Mouse (Mus musculus) embryonic facial prominence, embryonic 14.5 days (tissue): ENCODE results near the gene Slc9a9. TPM values are rescaled to one million over a fixed set of nuclear protein-coding genes. Genes with fewer than 3 reads are reported as not detected.
A peak's percentile ranks its signal among the peaks of the same experiment; 100 is the strongest.

Experiments used
- ATAC-seq: fragments of 200-750 bp; cut with Nextera tagmentation; 2 replicates; pipeline ENCODE4 v1.8.0; 2017; ENCODE audit warnings: low read depth, moderate number of reproducible peaks, moderate TSS enrichment
- DNase-seq: peaks from one replicate; pipeline ENCODE4 v3.0.0-alpha.2; 2015; ENCODE audit warnings: low spot score
- H3K27ac ChIP-seq: fragments of 300-500 bp; sonication (generic); replicated peaks from 2 replicates; pipeline ENCODE4 v1.5.1; 2014; ENCODE audit warnings: low read depth, mild to moderate bottlenecking, low read length, moderate library complexity
- H3K27me3 ChIP-seq: fragments of 300-500 bp; sonication (generic); replicated peaks from 2 replicates; pipeline ENCODE4 v1.6.1; 2014; ENCODE audit warnings: low read length; ENCODE audit not compliant: control insufficient read depth, insufficient read depth
- H3K36me3 ChIP-seq: fragments of 300-500 bp; sonication (generic); 2 replicates; pipeline ENCODE4 v1.6.1; 2014; ENCODE audit warnings: low read length, mixed read lengths; ENCODE audit not compliant: control insufficient read depth, insufficient read depth
- H3K4me1 ChIP-seq: fragments of 300-500 bp; sonication (generic); 2 replicates; pipeline ENCODE4 v1.6.1; 2014; ENCODE audit warnings: antibody characterized with exemption, low read length; ENCODE audit not compliant: control insufficient read depth, insufficient read depth
- H3K4me2 ChIP-seq: fragments of 300-500 bp; sonication (generic); 2 replicates; pipeline ENCODE4 v1.6.1; 2014; ENCODE audit warnings: low read depth, mild to moderate bottlenecking, low read length, moderate library complexity, mixed read lengths
- H3K4me3 ChIP-seq: fragments of 300-500 bp; sonication (generic); 2 replicates; pipeline ENCODE4 v1.5.1; 2014; ENCODE audit warnings: low read depth, mild to moderate bottlenecking, low read length
- H3K9ac ChIP-seq: fragments of 300-500 bp; sonication (generic); 2 replicates; pipeline ENCODE4 v1.6.1; 2014; ENCODE audit warnings: low read depth, mild to moderate bottlenecking, low read length, moderate library complexity, mixed read lengths
- H3K9me3 ChIP-seq: fragments of 300-500 bp; sonication (generic); 2 replicates; pipeline ENCODE4 v1.6.1; 2016; ENCODE audit warnings: low read length; ENCODE audit not compliant: control insufficient read depth
- WGBS: fragments of 180-500 bp; shearing (Covaris S2); extraction: QIAGEN DNeasy Blood & Tissue Kit; methylation state at CpG from one replicate; pipeline ENCODE4 v1.1.7; 2014; 5-methylcytosine and 5-hydroxymethylcytosine counted together
- polyA plus RNA-seq: library from polyadenylated mRNA; unstranded; fragments of >200 nt; fragmentation: Nextera tagmentation; extraction: Ambion mirVana; gene quantifications from 2 replicates; pipeline ENCODE4 v1.2.1, GENCODE M21; 2014

Slc9a9 gene
- polyA plus RNA-seq, 1 experiment from 2014 or later, result 6.5 TPM

DNA sequence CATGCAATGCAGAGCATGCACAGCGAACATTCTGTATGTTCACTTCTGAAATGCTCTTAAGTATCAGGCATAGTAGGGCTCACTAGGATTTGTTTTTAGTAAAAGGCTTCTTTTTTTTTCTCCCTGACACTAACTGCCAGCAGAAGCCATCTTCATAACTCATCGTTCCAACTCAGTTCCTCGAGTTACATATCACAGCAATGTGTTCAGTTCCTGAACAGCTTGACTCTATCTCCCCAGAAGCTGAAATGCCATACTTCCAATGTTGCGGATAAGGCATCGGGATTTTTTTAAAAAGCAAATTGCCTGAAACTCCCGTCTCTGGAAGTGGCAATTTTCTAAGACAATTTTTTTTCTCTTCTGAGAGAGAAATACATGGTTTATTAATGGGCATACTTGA lies 586.1 kb downstream of the Slc9a9 start:
- Histone ChIP-seq H3K4me3 (no peak overlapping the region), H3K36me3 (no peaks in the 10 kb centered on the region), H3K4me1 (no peaks in the 10 kb centered on the region), H3K27ac (no peak overlapping the region), H3K27me3 (no peaks in the 10 kb centered on the region), H3K9me3 (no peaks in the 10 kb centered on the region), H3K4me2 (no peak overlapping the region), H3K9ac (no peak overlapping the region)
- WGBS, result 79% methylated on average over 6 of the region's 6 CpGs
- DNase-seq, result no peak
- no peak for ATAC-seq

DNA sequence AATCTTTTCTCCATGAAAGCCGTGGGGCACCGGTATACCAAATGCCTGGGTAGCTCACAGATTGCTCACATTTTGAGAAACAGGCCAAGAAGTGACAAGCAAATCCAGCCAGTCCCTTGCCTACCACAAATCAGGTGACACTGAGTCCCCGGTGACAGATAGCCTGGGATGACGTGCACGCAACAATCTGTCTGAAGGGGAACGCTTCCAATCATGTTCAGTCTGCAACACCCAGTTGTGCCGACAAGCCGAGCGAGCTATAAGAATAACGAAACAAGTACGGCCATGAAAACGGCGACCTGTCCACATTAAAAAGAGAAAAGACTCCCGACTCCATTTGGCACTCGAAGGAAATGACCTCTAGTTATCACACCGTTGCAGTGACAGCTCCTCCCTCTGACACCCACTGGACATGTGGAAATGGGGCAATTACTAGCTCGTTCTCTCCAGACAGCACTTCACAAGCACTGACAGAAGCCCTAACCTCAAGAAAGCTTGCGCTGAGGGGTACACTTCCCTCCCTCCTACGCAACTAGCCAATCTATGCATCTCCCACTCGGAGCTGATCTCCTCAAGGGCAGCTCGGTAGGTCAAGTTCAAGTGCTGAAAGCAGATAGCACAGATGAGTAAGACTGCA lies 587.1 kb downstream of the Slc9a9 start:
- WGBS, result 86% methylated on average over 21 of the region's 21 CpGs
- no peak overlapping the region for H3K9ac ChIP-seq
- H3K4me3 ChIP-seq, result no peak overlapping the region
- H3K4me2 ChIP-seq, result no peak overlapping the region
- H3K4me1 ChIP-seq, result no peaks in the 10 kb centered on the region
- DNase-seq, result no peak
- no peak overlapping the region for H3K27ac ChIP-seq
- no peaks in the 10 kb centered on the region for H3K27me3 ChIP-seq
- no peak for ATAC-seq
- no peaks in the 10 kb centered on the region for H3K36me3 ChIP-seq
- H3K9me3 ChIP-seq, result no peaks in the 10 kb centered on the region

DNA sequence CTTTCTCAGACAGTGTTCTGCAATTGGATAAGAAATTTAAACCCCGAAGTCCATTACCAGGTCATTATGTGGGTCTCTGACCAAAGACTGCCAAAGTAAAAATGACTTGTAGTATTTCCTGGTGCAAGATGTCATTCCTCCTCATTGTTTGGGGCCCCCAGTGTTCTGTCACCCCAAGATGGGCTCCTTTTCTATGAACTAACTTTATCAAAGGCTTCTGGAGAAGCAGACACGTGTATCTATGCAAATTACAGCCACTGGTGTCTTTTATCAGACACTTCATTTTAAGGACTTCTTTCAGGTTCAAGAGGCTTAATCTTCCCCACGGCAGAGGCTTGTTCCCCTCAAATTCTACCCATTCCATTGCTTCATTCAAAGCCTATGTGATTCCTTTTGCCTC lies 593.1 kb downstream of the Slc9a9 start:
- Histone ChIP-seq H3K9ac (no peak overlapping the region), H3K27ac (no peak overlapping the region), H3K4me3 (no peak overlapping the region), H3K9me3 (no peaks in the 10 kb centered on the region), H3K4me1 (no peaks in the 10 kb centered on the region; the same call in 1 of the 2 replicates), H3K4me2 (no peak overlapping the region), H3K36me3 (no peaks in the 10 kb centered on the region), H3K27me3 (no peaks in the 10 kb centered on the region)
- no peak for DNase-seq
- 61% methylated on average over 3 of the region's 3 CpGs for WGBS
- ATAC-seq, result no peak

DNA sequence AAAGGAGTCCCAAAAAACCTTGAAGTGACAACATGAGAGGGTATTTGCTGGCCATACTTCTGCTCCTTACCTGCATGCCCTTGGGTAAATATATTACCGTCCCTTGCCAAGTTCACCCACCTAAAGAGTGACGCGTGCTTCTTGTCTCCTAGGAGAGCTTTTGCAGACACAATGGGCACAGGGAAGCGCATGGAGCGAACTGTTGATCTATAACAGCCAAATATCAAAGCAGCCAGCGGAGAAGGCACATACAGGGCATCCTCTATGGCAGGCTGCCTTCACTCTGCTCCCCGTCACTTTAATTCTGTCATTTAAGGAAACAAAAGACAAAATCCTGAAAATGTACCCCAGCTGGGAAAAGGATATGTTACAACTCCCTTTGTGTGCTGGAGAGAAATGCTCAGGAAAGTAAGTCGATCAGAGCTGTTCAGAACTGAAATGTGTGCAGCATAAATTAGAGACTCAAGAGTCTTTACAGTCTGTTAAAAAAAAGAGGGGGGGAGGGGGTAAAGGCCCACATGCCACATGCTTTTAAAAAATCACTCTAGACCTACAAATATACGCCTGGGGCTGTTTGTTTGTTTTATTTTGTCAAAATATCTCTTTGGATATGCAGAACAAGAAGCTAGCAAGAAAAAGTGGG lies 594.3 kb downstream of the Slc9a9 start:
- ATAC-seq (no peak), DNase-seq (peak; percentile 24)
- Histone ChIP-seq H3K4me3 (no peak overlapping the region), H3K27me3 (no peaks in the 10 kb centered on the region), H3K36me3 (no peaks in the 10 kb centered on the region), H3K4me2 (no peak overlapping the region), H3K27ac (no peak overlapping the region), H3K9me3 (no peaks in the 10 kb centered on the region), H3K4me1 (no peaks in the 10 kb centered on the region; the same call in 1 of the 2 replicates), H3K9ac (no peak overlapping the region)
- 55% methylated on average over 9 of the region's 9 CpGs for WGBS

DNA sequence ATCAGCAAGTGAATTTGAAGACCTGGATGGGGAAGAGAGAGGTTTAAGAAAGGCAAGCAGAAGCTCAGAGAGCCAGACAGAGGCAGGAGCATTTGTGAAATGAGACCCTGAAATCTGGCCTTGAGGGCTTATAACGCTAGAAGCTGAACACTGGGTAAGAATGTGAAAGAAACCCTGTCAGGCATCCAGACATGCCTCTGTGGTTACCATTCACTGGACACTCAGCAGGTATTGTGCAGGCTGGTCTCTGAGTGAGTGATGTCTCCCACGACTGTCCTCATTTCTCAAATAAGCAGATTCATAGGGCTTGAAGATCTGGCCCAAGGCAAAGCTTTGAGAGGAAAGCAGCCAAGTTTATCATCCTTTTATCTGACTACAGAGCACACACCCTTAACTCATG lies 596.5 kb downstream of the Slc9a9 start:
- Histone ChIP-seq H3K9me3 (no peaks in the 10 kb centered on the region), H3K27ac (no peak overlapping the region), H3K36me3 (no peaks in the 10 kb centered on the region), H3K4me1 (no peaks in the 10 kb centered on the region; the same call in 1 of the 2 replicates), H3K27me3 (no peaks in the 10 kb centered on the region), H3K4me2 (no peak overlapping the region), H3K4me3 (no peak overlapping the region), H3K9ac (no peak overlapping the region)
- DNase-seq, result no peak
- no peak for ATAC-seq
- 30% methylated on average over 2 of the region's 2 CpGs for WGBS

DNA sequence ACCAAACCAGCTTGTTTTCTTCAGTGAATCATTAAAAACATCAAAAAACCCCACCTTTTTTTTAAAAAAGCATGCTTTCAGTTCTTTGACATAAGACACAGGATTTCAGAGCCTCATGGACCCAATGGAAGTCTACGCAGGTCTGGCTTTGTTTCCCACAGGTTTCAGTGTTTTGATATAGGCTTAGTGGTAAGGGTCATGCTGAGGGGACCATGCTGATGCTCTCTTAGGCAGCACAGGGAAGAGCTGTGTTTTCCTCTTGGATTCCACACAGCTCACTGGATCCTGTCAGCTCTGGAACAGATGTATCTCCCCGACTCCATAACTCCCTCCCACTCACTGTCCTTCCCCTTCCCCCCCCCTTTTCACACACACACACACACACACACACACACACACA lies 597.2 kb downstream of the Slc9a9 start:
- no peak for ATAC-seq
- no peak overlapping the region for H3K27ac ChIP-seq
- no peak for DNase-seq
- 61% methylated on average over 2 of the region's 2 CpGs for WGBS
- no peaks in the 10 kb centered on the region; the same call in 1 of the 2 replicates for H3K4me1 ChIP-seq
- H3K4me2 ChIP-seq, result no peak overlapping the region
- H3K4me3 ChIP-seq, result no peak overlapping the region
- H3K27me3 ChIP-seq, result no peaks in the 10 kb centered on the region
- H3K9me3 ChIP-seq, result no peaks in the 10 kb centered on the region
- no peaks in the 10 kb centered on the region for H3K36me3 ChIP-seq
- H3K9ac ChIP-seq, result no peak overlapping the region

DNA sequence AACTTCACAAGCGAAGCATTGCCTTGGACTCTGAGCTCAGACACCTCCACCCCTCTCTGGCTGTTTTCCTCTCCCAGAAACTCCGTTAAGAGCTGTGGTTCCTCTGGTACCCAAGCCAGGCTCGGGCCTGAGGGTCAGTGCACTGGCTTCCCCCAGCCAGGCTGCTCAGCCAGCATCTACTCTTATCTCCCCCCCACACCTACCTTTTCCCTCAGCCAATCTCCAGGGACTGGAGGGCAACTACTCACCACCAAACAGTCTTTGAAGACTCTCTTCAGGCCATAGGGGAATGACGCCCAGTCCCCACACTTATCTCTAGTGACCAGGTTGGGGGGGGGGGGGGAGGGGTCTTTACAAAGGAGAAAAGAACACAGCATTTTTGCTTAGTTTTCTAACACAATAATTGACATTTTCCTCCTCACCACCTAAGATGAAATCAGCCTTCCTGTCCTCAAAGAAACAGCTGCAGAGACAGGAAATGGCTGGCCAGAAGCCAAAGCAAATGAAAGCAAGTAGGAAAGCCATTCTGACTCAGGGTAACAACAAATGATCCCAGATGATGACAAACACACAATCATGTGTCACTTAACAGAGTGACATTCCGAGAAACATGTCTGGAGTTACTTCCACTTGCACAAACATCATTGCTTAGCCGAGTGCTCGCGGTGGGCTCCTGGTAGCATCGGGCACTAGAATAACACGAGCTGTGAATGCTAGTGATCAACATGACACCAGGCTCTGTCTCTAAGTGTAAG lies 610.1 kb downstream of the Slc9a9 start:
- no peak for ATAC-seq

More for the DNA sequence above, 610.1 kb downstream of the Slc9a9 start:
- Histone ChIP-seq H3K4me2 (no peak overlapping the region), H3K27me3 (no peaks in the 10 kb centered on the region), H3K9ac (no peak overlapping the region), H3K4me1 (no peaks in the 10 kb centered on the region), H3K27ac (no peak overlapping the region), H3K36me3 (no peaks in the 10 kb centered on the region), H3K4me3 (no peak overlapping the region), H3K9me3 (no peaks in the 10 kb centered on the region)
- peak; percentile 84 for DNase-seq
- WGBS, result 49% methylated on average over 10 of the region's 10 CpGs
